Mouse (Mus musculus) embryo, embryonic 10.5 days (tissue): Measurements from ENCODE around the gene Vangl2.
A peak's percentile ranks its signal among the peaks of the same experiment; 100 is the strongest.

Experiments used
- DNase-seq: peaks from one replicate; pipeline ENCODE4 v3.0.0-alpha.2; 2015; ENCODE audit warnings: low spot score

Gene Vangl2

GRCm38 (mm10) chr1:172027809-172028102 lies 488 bp downstream of the Vangl2 start:
- DNase-seq = no peak

- DNase-seq = peak; percentile 93
Observed at GRCm38 (mm10) chr1:172027010-172027808, 1.0 kb downstream of the Vangl2 start.

GRCm38 (mm10) chr1:172026201-172026901 lies 1.9 kb downstream of the Vangl2 start:
- peak; percentile 73 for DNase-seq

- no peak for DNase-seq
Observed at GRCm38 (mm10) chr1:172025201-172025904, 2.9 kb downstream of the Vangl2 start.

- DNase-seq = no peak
Observed at GRCm38 (mm10) chr1:172024140-172024895, 3.9 kb downstream of the Vangl2 start.

- DNase-seq = no peak
Observed at GRCm38 (mm10) chr1:172019863-172020521, 8.3 kb downstream of the Vangl2 start.

- no peak for DNase-seq
Observed at GRCm38 (mm10) chr1:172019339-172019738, 8.9 kb downstream of the Vangl2 start.

GRCm38 (mm10) chr1:172018336-172019311 lies 9.6 kb downstream of the Vangl2 start:
- DNase-seq = no peak

- DNase-seq = no peak
Observed at GRCm38 (mm10) chr1:172017517-172018070, 10.7 kb downstream of the Vangl2 start.

GRCm38 (mm10) chr1:172016660-172017516 lies 11.4 kb downstream of the Vangl2 start:
- DNase-seq = peak; percentile 95

- DNase-seq = no peak
Observed at GRCm38 (mm10) chr1:172016031-172016430, 12.2 kb downstream of the Vangl2 start.

- DNase-seq = no peak
Observed at GRCm38 (mm10) chr1:172015312-172015939, 12.8 kb downstream of the Vangl2 start.

- DNase-seq = no peak
Observed at GRCm38 (mm10) chr1:172014771-172015170, 13.5 kb downstream of the Vangl2 start.

GRCm38 (mm10) chr1:172012030-172012429 lies 16.2 kb downstream of the Vangl2 start:
- DNase-seq = peak; percentile 88

GRCm38 (mm10) chr1:172010042-172010824 lies 18.0 kb downstream of the Vangl2 start:
- no peak for DNase-seq

- DNase-seq = no peak
Observed at GRCm38 (mm10) chr1:172009406-172009805, 18.8 kb downstream of the Vangl2 start.

GRCm38 (mm10) chr1:172008351-172008750 lies 19.9 kb downstream of the Vangl2 start:
- no peak for DNase-seq

GRCm38 (mm10) chr1:172007761-172008160 lies 20.5 kb downstream of the Vangl2 start:
- no peak for DNase-seq
